Mouse (Mus musculus) natural killer cell, adult 2 months (primary cell): Measurements from ENCODE around the gene Elovl2.
"Not testable (repeated sequence)": the region's sequence is repeated elsewhere in the genome, so short reads cannot be mapped to it uniquely, and the experiment has no call there.

Source experiments
- DNase-seq, 2 experiments: peaks; one replicate each; pipeline ENCODE4 v3.0.0; 2022; ENCODE audit warnings: low spot score in 2 of 2

Elovl2 gene

DNA sequence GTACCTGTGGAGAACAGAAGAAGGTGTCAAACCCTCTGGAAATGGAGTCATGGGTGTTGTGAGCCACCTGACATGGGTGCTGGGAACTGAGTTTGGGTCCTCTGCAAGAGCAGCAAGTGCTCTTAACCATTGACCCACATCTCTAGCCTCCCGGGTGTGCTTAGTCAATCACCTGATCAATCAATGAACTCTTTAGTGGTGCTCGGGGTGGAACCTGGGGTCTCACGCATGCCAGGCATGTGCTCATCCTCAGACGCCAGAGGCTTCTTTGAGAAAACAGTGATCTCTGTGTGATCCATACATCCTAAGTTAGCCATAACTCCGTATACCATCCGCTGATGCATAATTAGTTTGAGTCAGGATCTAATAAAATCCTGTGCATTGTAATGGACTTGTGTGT, 15.0 kb upstream of the Elovl2 start:
- no peak for DNase-seq

DNA sequence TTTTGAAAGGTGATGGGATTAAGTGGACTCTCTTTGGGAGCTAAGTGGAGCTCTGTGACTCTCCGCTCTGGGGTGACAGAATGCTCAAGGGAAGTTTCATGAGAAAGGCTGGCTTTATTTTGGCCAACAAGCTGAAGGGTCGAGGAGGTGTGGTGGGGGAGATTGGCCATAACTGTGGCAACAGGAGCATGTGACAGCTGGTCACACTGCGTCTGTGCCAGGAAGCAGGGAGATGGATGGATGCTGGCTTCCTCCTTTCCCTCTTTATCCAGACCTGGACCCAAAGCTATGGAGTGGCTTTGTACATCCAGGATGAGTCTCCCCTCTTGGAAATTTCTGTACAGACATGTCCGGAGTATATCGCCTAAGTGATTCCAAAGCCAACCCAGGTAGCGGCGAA, 13.0 kb upstream of the Elovl2 start:
- no peak for DNase-seq

DNA sequence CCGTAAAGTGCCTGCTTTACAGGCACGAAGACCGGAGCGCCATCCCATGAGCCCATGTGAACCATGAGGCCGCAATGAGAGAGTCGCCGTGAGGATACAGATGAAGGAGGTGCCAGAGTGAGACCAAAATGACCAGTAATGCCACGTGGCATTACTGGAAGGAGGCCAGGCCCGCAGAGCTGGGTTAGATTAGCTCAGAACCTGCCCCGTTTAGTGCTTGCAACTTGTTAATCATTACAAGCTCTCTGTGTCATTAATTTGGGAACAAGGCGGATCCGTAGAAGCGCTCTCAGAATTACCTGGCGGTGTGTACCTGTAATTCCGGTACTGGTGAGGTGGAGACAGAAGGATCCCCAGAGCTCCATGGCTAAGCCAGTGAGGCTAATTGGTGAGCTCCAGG, 12.0 kb upstream of the Elovl2 start:
- no peak for DNase-seq

DNA sequence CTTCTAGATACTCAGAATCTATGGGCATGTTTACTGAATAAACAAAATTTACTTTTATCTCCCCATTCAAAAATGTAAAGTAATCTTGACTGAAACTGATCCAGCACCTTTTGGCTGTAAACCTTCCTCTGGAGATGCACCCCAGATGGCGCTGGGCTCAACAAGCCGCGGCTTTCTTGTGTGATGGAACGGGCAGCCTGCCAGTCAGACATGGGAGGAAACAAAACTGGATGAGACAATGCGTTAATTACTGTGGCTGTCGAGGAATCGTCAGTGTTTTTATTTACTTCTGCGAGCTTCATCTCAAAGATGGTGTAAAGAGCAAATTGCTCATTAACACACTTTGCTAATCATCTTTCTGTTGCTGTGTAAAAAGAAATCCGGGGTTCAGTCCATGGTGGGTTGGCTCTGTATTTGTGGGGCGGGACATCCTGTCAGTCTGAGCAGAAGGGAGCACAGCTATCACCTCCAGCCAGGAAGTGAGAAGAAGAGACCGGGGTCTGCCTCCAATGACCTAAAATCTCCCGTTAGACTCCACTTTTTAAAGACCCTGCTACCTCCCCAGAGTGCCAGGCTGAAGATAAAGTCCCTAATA, 11.3 kb upstream of the Elovl2 start:
- no peak for DNase-seq

DNA sequence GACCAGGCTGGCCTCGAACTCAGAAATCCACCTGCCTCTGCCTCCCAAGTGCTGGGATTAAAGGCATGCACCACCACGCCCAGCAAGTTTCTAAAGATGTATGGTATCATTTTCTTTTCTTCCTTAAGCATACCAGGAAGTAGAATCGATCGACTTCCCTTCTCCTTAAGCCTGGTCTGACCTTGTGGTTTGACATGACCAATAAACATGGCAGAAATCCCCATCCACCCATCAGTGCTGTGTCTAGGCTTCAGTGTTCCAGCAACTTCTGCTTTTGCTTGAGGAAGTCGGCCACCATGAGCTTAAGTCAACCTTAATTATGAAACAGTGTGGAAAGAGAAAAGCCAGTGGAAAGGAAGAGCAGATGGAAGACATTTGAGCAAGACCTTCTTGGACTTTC, 10.1 kb upstream of the Elovl2 start:
- DNase-seq = no peak

DNA sequence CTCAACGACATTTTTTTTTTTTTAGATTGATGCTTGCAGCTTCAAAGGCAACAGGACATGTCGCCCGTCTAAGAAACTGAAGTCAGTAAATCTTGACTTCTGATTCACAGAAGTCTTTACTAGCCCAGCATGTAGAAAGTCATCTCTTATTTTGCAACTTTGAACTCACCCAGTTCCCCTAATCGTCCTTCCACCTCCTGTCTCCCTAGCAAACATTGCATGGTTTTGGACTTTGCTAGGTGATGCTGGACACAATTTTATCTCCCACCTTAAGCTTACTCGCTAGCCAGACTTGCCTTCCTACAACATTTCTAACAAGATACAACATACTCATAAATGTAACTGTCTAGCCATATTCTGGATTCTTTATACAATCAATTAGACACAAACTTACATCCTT, 7.9 kb upstream of the Elovl2 start:
- no peak for DNase-seq

DNA sequence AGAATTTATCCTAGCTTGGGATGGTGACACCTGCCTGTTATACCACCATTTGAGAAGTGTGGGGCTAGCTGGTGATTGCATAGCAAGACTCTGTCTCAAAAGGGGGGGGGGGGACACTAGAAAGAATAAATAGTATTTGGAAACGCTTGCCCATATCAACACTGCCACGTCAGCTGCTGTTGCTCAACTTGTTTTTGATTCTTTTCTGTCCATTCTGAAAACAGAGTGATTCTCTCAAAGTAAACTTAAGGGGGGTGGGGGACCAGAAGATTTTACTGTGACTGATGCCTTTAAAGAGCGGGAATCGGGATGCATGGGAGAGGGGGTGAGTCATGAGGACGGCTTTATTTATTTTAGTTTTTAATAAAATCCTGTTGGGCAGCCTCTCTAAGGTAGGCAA, 6.3 kb upstream of the Elovl2 start:
- DNase-seq = no peak

DNA sequence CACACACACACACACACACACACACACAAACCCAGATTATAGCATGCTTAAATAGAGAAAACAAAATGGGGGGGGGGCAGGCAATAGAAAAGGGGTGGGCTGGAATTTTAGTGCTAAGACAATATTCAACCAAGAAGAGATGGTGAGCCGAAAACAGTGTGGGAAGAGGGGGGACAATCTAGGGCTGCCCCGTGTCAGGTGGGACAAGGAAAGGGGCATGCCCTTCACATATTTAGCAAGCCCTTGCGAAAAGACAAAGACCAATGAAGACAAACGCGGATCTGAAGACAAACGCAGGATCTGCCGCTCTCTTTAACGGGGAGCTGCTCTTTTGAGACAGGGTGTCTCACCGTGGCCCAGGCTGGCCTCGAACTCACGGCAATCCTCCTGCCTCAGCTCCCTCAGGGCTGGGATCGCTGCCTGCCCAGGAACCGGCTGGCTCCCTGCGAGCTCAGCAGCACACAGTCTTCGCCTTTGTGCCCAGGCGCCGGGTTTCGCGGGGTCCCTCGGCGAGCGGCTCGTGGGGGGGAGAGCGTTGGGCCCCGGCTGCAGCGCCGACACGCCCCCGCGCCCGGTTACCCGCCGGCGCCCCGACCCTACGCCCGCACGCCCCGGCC, 410 bp downstream of the Elovl2 start:
- peak in 1 of 2 experiments; percentile 5 for DNase-seq

DNA sequence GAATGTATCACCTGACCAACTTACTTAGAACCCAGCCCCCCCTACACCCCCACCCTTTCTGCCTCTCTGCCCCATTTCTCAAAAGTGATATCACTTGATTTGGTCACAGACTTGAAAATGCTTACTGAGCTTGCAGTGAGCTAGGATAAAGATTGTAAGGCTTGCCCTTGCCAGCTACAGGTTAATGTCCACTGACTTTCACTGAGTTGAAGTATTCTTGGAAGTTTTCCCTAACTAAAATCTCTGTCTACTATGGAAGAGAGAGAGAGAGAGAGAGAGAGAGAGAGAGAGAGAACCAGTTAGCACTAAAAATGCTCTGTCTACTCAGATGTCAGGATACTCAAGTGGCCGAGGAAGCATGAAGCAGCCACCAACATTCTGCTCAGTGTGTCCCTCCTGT, 1.1 kb downstream of the Elovl2 start:
- no peak for DNase-seq

DNA sequence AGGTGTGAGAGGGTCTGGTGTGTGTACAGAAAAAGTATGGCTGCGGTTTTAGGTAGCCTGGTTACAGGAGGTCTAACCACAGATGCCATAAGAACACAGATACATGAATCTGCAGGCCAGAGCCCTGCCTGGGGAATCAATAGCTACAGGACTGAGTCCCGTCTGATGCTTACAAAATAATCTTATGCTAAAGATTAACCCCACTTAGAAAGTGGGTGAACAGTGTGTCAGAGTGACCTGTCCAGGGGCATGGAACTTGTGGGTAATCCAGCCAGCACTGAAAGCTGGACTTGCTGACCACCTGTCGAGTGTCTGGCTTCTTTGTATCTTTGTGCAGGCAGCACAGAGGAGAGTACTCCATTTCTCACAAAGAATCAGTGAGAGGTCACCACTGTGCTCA, 4.0 kb downstream of the Elovl2 start:
- DNase-seq = no peak

DNA sequence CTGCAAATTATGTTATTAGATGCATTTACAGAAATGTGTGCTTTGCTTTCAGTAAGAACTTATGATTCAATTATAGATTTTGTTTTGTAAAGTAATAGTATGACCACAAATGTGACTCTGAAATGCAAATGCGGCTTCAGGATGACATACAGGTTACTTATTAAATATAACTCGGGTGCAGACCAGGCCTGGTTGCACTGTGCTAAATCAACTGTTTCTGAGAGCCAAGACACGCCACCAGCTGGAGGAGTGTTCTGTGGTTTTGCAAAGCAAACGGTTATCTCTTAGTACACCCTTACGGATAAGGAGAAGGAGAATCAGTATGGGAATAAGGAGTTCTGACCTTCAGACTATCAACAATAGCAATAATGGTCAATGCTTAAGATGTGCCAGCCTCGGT, 4.5 kb downstream of the Elovl2 start:
- no peak for DNase-seq

DNA sequence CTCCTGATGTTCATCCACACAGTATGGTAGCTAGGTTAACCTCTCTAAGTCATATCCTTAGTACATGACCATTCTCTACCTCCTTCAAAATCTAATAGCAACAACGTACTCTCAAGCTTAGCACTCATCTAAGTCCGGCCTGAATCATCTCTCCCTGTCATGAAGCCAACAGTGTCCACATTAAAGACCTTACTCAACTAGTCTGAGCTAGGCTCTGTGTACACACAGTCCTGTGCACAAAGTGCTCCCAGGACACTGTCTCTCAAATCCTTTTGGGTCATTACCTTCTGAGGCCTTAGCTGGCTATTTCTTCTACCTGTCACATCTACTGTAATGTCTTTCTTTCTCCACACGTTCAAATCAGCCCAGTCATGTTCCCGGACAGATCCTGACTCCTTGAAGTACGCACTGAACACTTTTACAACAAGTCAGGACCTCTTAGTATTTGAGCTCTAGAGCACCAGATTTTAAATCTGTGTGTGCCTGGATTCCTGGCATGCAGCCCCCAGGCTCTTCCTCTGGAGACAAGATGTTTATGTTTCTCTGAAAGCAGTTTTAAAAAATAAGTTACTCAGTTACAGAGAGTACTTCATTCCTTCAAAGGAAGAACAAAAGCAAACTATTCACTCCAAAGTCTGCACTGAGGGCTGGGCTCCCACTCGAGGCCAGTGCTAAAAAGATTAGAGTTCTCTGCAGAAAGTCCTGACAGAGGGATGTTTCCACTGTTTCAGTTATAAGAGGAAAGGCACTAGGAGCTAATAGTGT, 7.5 kb downstream of the Elovl2 start:
- DNase-seq = no peak

DNA sequence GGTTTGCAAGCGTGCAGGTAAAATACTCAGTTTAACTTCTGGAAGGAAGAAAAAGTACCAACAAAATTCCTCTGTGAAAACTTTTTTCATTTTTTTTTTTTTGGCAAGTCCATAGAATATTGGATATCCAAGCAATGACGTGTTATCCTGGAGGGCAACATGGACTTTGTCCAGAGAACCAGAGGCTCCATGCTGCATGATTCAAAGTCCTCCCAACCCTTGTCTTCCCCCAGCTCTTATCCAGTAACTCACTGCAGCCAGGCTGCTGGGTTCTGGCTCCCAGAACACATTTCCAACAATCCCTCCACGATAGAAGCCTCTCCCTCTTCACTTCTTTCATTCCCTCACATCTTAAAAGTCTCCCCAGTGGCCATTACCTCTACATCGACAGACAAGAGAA, 8.9 kb downstream of the Elovl2 start:
- no peak for DNase-seq

DNA sequence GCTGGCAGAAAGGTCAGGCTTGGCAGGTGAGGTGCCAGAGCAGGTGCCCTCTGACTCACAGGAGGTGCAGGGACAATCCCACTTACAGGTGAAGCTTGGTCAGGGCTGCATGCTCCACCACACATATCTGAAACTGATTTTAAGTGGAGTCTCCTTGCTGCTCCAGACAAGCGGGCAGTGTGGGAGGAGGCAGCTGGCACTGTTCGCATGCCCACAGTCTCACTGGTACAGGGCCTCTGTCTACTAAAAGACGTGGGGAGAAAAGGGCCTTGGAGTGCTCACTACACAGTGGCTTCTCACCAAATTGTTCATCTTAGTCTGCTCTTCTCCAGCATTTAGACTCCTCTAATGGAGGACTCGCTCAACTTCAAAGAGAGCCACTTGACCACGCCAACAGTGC, 14.0 kb downstream of the Elovl2 start:
- DNase-seq = no peak

DNA sequence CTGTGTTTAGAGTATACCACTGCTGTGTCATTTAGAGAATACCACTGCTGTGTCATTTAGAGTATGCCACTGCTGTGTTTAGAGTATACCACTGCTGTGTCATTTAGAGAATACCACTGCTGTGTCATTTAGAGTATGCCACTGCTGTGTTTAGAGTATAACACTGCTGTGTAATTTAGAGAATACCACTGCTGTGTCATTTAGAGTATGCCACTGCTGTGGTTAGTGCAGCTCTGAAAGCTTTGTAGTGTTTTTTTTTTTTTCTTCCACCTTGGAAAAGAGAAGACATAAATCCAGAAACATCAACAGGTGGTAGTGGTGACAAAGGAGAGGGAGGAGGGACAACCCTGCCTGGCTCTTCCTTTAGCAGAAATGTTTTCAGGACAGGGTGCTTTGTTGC, 14.6 kb downstream of the Elovl2 start:
- not testable (repeated sequence) for DNase-seq

DNA sequence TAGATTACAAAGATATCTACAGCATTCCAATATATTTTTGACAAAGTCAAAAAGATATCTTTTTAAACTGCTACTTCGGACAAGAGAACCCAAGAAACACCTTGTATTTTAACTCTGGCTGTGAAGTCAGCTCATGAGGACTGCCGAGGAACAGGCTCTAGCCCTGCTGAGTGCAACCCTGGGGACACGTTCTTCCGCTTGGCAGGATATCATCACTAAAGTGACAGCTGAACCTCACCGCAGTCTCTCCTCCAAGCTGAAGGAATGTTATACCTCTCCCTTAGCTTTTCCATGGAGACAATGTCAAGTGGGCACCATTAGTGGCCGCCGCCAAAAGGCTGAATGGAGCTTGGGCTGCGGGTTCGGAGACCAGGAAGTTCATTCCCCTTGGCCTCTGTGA, 16.5 kb downstream of the Elovl2 start:
- DNase-seq = no peak

DNA sequence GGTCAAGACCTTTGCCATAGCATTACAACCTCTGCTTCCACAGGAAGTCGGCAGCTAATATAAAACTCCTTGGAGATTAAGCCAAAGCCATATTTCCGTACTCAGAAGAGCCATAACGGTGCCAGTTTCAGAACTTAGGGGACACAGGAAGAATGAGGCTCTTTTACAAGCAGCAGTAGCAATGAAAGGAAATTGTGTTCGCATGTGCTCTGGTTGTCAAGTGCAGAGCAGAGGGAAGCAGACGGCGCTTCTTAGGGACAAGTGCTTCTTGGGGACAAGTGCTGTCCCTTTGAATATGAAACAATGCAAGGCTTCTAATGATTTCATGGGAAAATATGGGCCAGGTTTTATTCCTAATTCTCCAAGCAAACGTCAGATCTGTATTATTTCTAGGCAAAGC, 16.9 kb downstream of the Elovl2 start:
- no peak for DNase-seq

DNA sequence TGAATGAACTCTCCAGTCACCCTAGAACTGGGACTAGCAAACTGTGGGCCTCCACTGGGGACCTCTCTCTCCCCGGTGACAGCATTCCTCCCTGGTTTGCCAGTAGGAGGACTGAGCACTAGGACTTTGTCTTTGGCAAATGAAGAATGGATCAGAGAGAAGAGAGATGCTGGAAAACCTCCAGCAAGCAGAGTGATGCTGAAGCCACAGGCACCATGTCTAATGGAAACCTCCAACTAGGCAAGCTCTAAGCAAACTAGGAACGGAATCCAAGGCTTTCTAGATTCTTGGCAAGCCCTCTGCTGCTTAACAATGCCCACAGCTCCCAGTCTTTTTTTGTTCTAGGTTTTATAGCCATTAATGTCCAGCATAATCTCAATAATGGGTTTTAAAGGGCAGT, 19.3 kb downstream of the Elovl2 start:
- DNase-seq = no peak

DNA sequence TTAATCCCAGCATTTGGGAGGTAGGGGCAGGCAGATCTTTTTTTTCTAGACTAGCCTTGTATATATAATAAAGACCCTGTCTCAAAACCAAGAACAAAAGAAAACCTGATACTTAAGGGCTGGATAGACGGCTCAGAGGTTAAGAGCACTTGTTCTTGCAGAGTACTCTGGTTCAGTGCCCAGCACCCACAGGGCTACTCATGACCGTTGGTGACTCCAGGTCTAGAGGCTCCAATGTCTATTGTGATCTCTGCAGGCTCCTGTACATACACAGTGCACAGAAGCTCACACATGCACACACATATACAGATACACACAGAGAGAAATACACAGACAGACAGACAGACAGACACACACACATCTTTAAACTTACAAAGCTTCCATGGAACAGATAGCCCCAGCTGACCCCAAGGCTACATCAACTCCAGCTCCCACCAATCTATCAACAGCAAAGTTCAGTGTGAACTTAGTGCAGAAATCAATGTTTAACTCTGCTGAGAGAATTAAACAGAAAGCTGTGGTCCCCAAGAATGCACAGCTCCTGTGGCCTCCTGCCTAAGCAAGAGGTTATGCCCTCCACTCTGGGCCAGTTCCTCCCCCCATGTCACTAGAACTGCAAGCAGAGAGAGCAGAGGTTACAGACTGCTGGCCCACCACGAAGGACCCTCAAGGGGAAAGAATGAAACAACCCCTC, 24.4 kb downstream of the Elovl2 start:
- DNase-seq = no peak

DNA sequence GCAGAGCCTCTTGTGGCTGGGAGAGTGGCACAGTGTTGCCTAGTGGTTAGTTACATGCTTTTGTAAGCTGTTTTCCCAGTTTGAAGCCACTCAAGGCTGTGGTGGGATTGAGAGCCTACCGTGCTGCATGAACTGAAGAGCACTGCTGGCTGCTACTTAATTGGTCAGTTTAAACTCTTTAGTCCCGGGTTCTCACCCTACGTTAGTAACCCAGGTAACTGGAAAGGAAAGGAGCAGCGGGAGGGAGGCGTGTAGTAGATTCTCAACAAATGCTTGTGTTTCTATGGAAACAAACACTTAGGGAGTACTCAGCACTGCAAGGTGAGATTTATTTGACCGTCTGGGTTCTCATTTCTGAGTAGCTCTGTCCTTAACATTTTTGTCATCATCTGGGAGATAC, 32.3 kb downstream of the Elovl2 start:
- DNase-seq = no peak

DNA sequence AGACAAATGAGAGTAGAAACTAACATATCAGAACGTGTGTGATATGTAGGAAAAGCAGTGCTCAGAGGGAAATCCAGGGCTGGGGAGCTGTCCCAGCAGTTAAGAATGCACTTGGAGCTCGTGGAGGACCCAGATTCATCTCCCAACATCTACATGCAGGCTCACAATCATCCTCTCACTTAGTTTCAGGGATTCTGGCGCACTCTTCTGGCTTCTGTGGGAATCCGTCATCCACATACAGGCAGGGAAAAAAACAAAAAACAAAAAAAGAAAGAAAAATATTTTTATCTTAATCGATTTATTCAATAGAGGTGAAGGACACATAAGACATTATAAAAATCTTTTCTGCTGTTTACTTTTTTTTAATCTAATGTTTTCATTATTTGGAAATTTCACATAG, 61.8 kb downstream of the Elovl2 start:
- DNase-seq = no peak

DNA sequence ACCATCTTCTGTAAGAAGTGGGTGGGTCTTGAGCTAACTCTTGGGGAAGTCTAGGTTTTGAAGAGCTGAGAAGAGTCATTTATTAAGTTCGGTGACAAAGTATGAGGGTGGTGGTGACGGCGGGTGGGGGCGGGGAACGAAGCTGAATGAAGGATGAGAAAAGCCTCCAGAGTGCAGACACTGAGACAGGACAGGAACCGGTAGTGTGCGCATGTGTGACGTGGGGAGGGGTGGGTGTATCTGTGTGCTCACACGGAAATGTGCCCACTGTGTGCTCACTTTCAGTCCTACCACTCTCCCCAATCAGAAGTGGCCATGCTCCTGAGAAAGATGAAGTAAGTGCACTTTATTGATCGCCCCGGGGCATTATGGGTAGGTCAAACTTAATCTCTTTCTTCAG, 67.1 kb downstream of the Elovl2 start:
- DNase-seq = no peak

DNA sequence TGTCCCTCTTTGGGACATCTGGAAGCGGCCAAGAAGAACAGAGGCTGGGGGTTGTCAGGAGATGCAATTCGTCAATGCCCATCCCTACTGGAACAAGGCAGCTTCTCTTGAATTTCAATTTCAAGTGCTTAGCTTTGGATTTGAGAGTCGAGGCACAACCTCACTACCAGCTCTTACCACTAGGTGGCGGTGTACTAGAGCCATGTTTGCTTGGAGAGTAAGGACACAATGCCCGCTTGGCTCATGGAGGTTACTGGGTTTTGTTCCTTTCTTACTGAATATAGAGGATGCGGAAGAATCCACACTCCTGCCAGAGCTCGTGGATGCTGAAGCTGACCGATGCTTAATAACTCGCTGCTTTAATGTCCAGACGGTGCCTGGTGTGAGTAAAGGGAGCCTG, 73.9 kb downstream of the Elovl2 start:
- peak; percentile 30 to 37 for DNase-seq
